Mouse (Mus musculus): Measurements from ENCODE around the gene Pdzk1. TPM values are rescaled to one million over a fixed set of nuclear protein-coding genes. Genes with fewer than 3 reads are reported as not detected.

Gene Pdzk1
- total RNA-seq (2015; ENCODE audit: low replicate concordance) = 1.3 TPM in 1 of 2 replicates, not detected in the other
- 1.4 and 5.4 TPM in 2 replicates for total RNA-seq (2017; ENCODE audit: low replicate concordance)

DNA sequence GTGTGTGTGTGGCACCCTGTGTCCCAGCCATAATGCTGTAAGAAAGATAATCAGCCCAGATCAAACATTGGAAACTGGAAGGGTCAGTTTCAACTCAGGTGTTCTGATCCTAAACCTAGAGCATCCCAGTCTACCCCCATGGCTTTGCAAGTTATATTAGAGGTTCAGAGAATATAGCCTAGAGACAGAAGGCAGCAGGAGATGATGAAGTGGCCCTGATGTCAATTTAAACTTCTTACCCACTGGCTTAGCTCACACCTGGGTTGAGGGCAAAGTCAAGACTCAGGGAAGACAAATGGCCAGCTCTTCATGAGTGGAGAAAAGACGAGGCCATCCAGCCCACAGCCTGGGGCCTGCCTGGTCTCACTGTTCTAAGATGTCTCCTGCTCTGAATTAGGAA, at the start of gene Pdzk1, which contains the start of gene Cd160:
Gene Pdzk1, plus strand, starts transcription at position 301 of the 400 bp plus-strand sequence.
Gene Cd160, minus strand, starts transcription at position 368 of the 400 bp plus-strand sequence.
- ATAC-seq (replicated peaks; ENCODE audit: low FRiP score, poor library complexity, severe bottlenecking) = no peak

DNA sequence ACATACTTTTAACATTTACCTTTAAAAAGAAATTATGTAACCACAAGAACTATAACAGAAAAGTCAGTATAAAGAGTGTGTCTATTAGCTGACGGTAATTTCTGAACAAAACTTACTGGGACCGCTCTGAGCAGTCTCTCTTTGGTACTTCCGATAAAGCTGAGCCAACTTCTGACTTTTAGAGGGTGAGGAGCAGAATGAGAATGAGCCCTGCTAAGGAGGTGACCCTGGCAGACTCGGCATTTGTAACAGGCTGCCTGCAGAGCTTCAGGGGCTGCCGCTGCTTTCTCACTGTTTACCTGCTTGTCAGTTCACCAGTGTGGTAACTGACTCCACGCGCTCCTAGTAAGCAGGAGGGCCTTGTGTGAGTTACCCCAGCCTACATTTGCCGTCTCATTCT, 46.8 kb upstream of the Pdzk1 start:
- no peak for ATAC-seq (replicated peaks; ENCODE audit: low FRiP score, poor library complexity, severe bottlenecking)

DNA sequence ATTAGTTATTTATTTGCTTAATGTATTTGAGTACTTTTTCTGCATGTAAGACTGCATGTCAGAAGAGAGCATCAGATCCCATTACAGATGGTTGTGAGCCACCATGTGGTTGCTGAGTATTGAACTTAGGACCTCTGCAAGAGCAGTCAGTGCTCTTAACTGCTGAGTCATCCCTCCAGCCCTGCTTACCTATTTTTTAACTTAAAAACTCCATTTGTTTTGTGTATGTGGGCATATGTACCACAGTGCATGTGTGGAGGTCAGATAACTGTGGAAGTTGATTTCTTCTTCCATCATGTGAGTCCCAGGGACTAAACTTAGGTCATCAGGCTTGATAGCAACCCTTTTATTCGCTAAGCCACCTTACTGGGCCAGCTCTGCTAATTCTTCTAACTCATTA, 41.3 kb upstream of the Pdzk1 start:
- ATAC-seq (replicated peaks; ENCODE audit: low FRiP score, poor library complexity, severe bottlenecking) = no peak

DNA sequence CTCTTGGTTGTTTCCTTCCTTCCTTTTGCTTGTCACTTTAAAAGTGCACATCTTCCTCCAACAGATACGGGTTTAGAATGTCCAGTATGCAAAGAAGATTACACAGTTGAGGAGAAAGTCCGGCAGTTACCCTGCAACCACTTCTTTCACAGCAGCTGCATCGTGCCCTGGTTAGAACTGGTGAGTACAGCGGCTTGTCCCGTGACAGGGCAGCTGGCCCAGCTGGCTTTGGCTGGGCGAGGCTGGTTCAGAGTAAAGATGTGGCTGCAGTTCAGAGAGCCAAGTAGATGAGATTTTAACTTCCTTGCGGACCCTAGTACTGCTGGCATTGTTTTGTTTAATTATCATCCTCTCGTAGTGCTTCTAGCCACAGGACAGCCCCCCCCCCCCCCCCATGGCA, 40.6 kb upstream of the Pdzk1 start:
- ATAC-seq (replicated peaks; ENCODE audit: low FRiP score, poor library complexity, severe bottlenecking) = no peak

DNA sequence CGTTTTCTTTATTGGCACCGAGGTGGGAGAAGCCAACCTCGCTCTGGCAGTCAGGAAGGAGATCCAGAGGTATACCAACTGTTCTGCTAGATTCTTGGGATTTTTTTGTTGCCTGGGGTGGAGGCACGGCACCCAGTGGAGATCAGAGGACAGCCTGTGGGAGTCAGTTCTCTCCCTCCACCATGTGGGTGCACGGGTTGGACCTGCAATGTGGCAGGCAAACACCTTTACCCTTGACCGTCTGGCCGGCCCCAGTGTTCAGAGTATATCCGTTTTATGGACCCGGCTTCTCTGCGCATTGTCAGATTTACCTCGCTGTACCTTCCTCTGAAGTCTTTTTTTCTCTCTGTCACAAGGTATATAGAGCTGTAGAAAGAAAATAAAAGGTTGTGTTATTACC, 28.8 kb upstream of the Pdzk1 start:
- ATAC-seq (replicated peaks; ENCODE audit: low FRiP score, poor library complexity, severe bottlenecking) = no peak

DNA sequence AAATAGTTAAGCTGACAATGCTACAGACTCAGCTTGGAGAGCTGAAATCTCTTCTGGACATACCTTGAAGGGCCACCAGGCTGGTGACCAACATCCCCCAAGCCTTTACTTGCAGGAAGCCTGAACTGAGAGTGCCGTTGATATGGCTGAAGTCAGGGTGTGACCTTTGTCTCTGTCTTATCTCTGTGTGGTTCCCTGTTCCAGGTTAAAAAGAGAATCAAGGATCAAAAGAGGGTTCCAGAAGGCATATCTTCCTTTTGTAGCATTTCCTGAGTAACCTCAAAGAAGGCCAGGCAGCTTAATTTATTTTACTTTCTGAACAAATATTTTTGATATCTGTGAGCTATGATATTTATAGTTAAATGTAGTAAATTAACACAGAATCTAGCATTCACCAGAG, 26.9 kb upstream of the Pdzk1 start:
- no peak for ATAC-seq (replicated peaks; ENCODE audit: low FRiP score, poor library complexity, severe bottlenecking)

DNA sequence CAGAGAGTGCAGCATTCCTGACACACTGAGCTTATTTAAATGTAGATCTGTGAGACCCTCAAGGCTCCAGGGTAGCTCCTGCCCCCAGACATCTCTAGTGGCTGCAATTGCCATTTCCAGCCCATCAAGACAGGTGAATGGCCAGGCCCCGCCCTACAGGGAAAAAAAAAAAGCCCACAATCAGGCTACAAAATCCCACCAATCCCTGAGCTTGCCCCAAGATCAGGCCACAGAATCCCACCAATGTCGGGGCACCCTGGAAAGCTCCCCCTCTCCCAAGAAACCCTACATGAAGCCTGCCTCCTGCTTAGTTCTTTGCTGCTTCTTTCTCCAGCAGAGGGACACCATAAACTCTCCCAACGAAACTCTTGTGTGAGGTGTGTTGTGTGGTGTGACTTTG, 20.9 kb upstream of the Pdzk1 start:
- no peak for ATAC-seq (replicated peaks; ENCODE audit: low FRiP score, poor library complexity, severe bottlenecking)

DNA sequence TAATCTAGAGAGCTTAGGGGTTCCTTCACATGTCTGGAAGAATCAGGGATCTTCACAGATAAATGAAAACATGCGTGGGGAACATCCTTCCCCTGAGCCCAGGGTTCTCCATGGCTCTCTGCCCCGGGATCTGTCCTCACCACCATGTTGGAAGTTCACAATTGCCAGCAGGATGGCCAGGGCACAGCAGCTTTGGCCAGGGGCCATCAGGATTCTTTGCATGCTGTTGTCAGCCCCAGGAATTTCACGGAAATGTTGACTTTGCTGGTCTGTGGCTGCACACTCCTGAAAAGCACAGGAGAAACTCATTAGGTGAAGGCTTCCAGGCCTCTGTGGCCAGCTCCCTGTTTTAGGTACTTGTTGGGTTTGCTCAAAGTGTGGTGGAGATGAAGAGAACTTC, 20.4 kb upstream of the Pdzk1 start:
- ATAC-seq (replicated peaks; ENCODE audit: low FRiP score, poor library complexity, severe bottlenecking) = no peak

DNA sequence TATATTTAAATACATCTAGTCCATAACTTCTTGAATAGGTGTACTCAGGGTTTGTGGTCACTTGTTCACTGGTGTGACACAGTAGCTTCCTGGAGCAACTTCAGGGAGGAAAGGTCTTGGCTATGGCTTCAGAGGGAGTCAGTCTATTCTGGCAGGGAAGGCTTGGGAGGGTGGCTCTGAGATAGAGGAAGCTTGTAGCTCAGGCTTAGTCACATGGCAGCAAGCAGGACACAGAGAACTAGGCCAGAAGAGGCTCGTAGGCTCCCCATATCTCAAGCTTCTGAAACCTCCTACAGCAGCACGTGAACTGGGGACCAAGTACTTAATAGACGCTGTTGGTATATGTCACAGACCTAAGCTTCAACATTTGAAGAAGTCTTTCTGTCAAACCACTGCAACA, 17.9 kb upstream of the Pdzk1 start:
- ATAC-seq (replicated peaks; ENCODE audit: low FRiP score, poor library complexity, severe bottlenecking) = no peak

DNA sequence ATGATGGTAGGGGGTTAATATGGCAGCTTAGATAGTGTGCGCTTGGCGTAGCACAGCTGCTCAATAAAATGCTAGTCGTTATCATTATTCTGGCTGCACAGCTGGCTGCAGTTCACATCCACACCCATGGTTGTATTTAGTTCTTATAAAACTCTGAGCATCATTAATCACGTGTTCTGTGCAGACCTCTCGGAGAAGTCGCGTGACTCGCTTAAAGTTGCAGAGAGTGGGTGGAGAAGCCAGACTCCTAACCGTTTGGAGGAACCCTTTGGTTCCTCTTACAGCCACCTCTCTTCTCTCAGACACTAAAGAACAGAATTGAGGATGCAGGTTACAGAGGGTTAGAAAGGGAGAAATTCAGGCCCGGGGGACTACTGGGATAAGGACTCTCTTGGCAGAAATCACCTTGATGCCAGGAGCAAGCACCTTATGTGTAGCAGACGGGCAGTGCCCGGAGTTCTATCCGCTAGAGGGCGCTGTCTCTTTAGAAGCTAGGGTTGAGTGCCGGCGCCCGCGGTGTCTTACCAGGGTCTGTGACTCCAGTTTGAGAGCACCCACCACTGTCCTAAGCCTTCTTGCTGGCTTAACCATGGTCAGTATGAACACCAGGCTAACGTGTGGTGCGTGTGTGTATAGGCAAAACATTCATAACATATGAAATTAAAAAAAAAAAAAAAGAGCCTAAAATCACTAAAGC, 16.5 kb upstream of the Pdzk1 start:
- peak; percentile 83 for ATAC-seq (replicated peaks; ENCODE audit: low FRiP score, poor library complexity, severe bottlenecking)

DNA sequence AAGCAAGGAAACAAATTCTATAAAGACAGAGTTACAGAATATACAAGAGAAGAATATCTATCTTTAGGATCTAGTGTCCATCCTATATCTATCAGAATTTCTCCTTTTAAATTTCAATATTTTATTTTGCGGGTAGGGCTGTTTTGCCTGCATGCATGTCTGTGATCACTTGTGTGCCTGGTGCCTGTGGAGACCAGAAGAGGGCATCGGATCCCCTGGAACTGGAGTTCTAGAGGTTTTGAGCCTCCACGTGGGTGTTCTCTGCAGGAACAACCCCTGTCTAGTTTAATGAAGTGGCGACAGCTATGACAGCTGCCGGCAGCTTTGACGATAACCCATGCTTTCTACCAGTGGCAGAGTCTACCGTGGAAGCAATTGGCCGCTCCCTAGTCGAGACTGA, 16.0 kb upstream of the Pdzk1 start:
- ATAC-seq (replicated peaks; ENCODE audit: low FRiP score, poor library complexity, severe bottlenecking) = no peak

DNA sequence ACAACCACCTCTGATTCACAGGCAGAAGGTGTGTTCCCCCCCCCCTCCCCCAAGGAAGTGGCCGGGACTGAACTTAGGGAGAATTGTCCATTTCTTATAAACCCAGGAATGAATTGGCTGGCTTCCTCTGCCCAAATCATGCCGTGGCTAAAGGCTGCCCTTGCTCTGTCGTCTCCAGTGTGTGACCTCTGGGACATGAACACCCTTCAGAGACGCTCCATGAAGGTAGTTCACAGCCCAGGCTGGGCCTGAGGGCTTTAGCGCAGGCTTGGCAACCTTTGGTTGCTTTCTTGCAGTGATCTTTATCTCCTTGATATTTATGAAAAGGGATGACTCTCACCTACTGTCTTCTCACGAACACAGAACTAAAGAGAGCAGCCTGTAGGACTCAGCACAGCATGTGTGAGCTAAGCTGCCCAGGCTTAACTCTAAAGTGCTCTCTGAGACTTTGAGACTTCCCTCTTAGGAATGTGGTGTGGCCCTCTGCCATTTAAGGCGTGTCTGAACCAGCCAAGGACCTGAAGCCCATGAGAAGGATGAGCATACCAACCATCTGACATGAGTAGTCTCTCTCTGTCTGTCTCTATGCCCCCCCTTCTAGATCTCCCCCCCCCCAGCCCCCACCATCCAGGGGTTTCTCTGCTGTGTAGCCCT, 15.4 kb upstream of the Pdzk1 start:
- ATAC-seq (replicated peaks; ENCODE audit: low FRiP score, poor library complexity, severe bottlenecking) = no peak

DNA sequence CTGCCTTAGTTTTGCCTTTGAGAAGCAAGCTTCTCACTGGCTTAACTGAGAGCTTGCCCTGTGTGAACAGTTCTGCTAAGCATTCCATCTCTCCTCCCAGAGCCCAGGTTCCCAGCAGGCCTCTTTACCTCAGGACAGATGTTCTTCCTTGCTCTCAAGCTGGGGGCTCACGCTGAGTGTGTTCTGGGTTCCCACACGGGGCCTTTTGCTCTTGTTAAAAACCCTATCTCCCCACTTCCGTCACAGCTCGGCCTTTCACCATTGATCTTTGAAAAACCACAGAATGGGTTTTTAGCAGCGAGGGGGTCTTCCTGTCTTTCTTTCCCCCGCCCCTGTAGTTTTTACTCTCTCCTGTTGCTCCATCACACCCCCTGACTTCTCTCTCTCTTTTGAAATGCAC, 14.7 kb upstream of the Pdzk1 start:
- ATAC-seq (replicated peaks; ENCODE audit: low FRiP score, poor library complexity, severe bottlenecking) = no peak

DNA sequence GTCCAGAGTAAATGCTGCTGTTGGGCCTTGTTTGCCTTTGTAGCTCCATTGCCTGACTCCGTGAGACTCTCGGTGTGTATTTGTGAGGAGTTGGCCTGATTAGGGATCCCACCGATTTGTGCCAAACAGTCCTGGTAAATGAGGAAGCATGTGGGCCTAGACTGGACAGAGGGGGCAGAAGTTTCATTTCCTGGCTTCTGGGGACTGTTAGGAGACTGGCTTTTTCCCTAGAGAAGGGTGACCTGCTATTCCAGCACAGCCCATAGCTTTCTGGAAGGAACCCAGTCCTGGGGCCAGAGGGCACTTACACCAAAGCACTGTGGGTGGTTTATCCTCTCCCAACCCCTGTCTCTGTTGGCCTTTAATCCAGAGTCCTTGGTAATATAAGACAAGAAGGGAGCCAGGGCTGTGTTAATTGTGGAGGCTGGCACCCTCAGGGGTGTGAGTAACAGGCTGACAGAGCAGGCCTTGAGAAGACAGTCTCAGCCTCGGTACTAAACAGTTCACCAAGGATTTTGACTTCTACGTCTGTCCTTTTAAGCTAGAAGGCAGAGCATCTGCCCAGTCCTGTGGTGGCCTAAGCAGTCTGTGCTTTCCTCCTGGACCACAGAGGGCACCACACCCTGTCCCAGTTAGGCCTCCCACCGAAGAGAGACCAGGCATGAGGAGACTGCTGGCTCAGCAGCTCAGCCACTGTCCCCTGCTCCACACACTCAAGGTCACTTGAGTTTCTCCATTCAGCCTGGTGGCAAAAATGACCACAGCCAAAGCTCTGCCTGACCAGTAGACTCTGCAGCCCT, 8.8 kb upstream of the Pdzk1 start:
- no peak for ATAC-seq (replicated peaks; ENCODE audit: low FRiP score, poor library complexity, severe bottlenecking)

DNA sequence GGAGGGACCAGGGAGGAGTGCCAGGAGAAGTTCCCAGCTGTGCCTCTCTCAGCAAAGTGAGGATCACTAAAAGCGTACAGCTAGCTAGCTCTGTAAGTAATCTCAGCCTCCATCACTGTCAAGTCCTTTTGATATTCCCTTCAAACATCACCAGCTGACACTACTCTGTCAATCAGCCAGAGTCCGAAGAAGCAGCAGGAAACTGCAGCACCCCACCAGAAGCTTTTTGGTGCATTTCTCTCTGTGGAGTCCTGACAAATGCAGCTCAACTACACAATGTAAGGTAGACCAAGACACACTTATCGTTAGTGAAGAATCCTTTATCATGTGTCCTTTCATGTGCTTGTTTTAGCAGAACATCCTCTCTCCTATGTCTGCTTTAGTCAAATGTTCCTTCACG, 7.5 kb upstream of the Pdzk1 start:
- ATAC-seq (replicated peaks; ENCODE audit: low FRiP score, poor library complexity, severe bottlenecking) = no peak

DNA sequence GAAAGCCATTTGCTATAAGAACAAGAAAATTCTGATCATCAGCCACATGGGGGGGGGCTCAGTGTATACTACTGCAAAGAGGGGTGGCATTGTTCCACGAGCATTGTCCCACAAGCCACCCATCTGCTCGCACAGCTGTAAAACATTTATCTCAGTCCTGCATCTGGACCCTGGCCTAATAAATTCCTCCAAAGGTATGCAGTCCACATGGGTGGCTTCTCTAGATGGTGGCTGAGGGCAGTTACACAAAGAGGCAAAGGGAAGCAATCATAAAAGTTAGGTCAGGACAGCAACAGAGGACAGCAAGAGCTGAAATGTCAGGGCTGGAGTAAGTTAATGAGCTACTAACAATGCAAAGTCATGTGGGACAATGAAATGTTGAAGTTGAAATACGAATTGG, 5.4 kb upstream of the Pdzk1 start:
- no peak for ATAC-seq (replicated peaks; ENCODE audit: low FRiP score, poor library complexity, severe bottlenecking)

DNA sequence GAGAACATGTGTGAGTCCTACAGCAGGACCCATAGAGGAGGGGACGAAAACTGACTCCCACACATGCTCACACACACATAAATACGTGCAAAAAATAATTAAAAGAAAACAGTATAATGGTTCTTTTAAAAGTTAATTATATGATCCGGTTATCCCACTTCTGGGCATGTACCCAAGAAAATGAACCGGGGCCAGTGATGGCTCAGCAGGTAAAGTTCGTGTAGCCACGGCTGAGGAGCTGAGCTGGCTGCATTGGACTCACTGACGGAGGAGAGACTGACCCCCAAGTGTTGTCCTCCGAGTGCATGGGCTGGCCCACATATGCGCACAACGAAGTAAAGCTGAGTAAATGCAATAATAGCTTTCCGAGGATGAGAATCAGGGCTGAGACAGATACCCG, 4.5 kb upstream of the Pdzk1 start:
- ATAC-seq (replicated peaks; ENCODE audit: low FRiP score, poor library complexity, severe bottlenecking) = no peak

DNA sequence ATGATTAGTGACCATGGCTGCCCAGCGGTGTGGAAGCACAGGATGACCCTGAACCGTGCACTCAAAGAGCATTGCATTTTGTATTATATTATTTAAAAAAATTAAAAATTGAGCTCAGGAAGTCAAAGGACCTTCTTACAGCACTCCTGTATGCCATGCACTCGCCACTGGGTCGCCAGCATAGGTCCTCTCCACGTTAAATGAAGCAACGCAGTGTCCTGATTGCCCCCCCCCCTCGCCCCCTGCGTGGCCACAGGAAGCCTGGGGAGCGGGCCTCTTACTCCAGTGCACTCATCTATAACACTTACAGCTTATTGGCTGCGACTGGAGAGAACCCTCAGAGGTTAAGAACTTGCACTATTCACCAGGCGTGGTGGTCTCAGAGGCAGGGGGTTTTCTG, 3.8 kb upstream of the Pdzk1 start:
- no peak for ATAC-seq (replicated peaks; ENCODE audit: low FRiP score, poor library complexity, severe bottlenecking)

DNA sequence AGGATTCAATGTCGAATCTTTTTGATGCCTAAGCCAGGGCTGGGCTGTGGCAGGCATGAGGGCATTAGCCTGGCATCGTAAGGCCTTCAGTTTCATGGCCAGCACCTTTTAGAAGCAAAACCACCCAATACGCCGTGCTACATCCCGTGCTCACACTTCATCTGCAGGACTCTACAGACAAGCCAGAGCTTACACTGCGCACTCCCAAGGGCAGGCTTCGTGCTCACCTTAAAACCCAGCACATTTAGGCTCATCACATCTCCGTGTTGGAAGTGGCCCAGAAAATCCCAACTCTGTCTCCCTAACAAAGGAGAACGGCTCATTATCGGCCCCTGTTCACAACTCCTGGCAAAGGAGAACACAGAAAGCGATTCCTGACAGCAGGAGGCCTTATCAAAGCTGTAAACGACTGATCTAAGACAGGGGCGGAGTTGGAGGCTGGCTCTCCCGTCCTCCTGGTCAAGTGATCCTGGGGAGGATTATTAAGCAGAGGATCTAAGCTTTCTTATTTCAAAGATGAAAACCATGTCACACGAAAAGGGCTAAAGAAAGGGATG, 698 bp upstream of the Pdzk1 start:
- ATAC-seq (replicated peaks; ENCODE audit: low FRiP score, poor library complexity, severe bottlenecking) = no peak

DNA sequence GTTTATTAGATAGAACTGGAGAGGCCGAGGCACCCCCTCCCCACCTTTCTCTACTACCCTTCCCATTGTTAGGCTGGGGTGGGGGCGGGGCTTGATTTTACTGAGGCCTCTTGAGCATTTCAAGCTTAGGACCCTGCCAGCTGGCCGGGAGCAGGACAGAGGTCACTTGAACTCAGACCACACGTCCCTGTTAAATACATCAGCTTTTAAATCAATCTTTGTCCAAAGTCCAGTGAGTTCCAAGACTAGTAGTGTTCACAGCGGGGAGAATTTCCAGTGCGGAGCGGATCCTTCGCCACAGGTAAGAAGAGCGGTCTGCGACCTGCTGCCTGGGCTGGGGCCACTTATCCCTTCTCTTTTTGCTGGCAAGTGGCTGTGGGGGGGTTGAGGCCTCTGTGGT, 772 bp downstream of the Pdzk1 start:
- ATAC-seq (replicated peaks; ENCODE audit: low FRiP score, poor library complexity, severe bottlenecking) = no peak

DNA sequence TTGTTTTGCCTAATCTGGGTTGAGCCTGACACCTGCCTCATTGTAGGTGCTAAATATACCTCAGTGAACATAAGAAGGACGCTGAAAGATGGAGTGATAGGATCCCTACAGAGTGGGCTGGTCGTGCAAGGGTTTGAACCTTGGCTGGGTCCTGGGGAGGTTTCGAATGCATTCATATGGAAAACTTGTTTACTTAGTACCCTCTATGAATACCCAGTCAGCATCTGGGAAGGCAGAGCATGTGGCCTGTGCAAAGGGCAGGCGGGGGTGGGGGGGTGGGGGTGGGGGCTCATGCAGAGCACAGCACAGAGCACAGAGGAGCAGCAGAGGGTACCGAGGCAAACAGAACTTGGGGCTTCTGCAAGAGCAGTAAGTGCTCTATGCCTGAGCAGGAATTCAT, 3.8 kb downstream of the Pdzk1 start:
- ATAC-seq (replicated peaks; ENCODE audit: low FRiP score, poor library complexity, severe bottlenecking) = no peak
